Mouse (Mus musculus) lung, postnatal 0 days (tissue): Measurements from ENCODE around the gene Carmil1. TPM values are rescaled to one million over a fixed set of nuclear protein-coding genes. Genes with fewer than 3 reads are reported as not detected.
A peak's percentile ranks its signal among the peaks of the same experiment; 100 is the strongest.

ENCODE experiments used
- ATAC-seq: fragments of 200-750 bp; cut with Nextera tagmentation; 2 replicates; pipeline ENCODE4 v1.8.0; 2017; ENCODE audit warnings: moderate library complexity
- DNase-seq: peaks from one replicate; pipeline ENCODE4 v3.0.0-alpha.2; 2016; ENCODE audit warnings: low spot score
- H3K27ac ChIP-seq: fragments of 300-500 bp; sonication (generic); 2 replicates; pipeline ENCODE4 v1.5.1; 2014; ENCODE audit warnings: antibody characterized with exemption, mild to moderate bottlenecking, low read length, mixed read lengths
- H3K27me3 ChIP-seq: fragments of 300-500 bp; sonication (generic); replicated peaks from 2 replicates; pipeline ENCODE4 v1.6.1; 2014; ENCODE audit warnings: low read length, mixed read lengths; ENCODE audit not compliant: insufficient read depth
- H3K36me3 ChIP-seq: fragments of 300-500 bp; sonication (generic); 2 replicates; pipeline ENCODE4 v1.6.1; 2014; ENCODE audit warnings: low read length, mixed read lengths; ENCODE audit not compliant: insufficient read depth
- H3K4me1 ChIP-seq: fragments of 300-500 bp; sonication (generic); 2 replicates; pipeline ENCODE4 v1.6.1; 2014; ENCODE audit warnings: antibody characterized with exemption, low read depth, low read length, mixed read lengths; ENCODE audit not compliant: insufficient read depth
- H3K4me2 ChIP-seq: fragments of 300-500 bp; sonication (generic); replicated peaks from 2 replicates; pipeline ENCODE4 v1.6.1; 2014; ENCODE audit warnings: low read depth, mild to moderate bottlenecking, low read length, moderate library complexity, mixed read lengths
- H3K4me3 ChIP-seq: fragments of 300-500 bp; sonication (generic); 2 replicates; pipeline ENCODE4 v1.5.1; 2014; ENCODE audit warnings: low read depth, low read length
- H3K9ac ChIP-seq: fragments of 300-500 bp; sonication (generic); replicated peaks from 2 replicates; pipeline ENCODE4 v1.6.1; 2014; ENCODE audit warnings: low read depth, mild to moderate bottlenecking
- H3K9me3 ChIP-seq: fragments of 300-500 bp; sonication (generic); 2 replicates; pipeline ENCODE4 v1.6.1; 2016; ENCODE audit warnings: low read length, mixed read lengths
- CTCF ChIP-seq: IDR thresholded peaks from 2 replicates; pipeline ENCODE4 v1.5.1; 2016; ENCODE audit warnings: antibody characterized with exemption, mild to moderate bottlenecking
- EP300 ChIP-seq: IDR thresholded peaks from 2 replicates; pipeline ENCODE4 v1.6.1; 2016; ENCODE audit warnings: antibody characterized with exemption, mild to moderate bottlenecking, control low read depth
- WGBS: fragments of 180-500 bp; shearing (Covaris S2); extraction: QIAGEN DNeasy Blood & Tissue Kit; methylation state at CpG from one replicate; pipeline ENCODE4 v1.1.7; 2014; 5-methylcytosine and 5-hydroxymethylcytosine counted together
- polyA plus RNA-seq: library from polyadenylated mRNA; unstranded; fragments of >200 nt; fragmentation: Nextera tagmentation; extraction: Ambion mirVana; gene quantifications from 2 replicates; pipeline ENCODE4 v1.2.1, GENCODE M21; 2015

The Carmil1 gene
- polyA plus RNA-seq, 1 experiment from 2014 or later, result 47.5 TPM

DNA sequence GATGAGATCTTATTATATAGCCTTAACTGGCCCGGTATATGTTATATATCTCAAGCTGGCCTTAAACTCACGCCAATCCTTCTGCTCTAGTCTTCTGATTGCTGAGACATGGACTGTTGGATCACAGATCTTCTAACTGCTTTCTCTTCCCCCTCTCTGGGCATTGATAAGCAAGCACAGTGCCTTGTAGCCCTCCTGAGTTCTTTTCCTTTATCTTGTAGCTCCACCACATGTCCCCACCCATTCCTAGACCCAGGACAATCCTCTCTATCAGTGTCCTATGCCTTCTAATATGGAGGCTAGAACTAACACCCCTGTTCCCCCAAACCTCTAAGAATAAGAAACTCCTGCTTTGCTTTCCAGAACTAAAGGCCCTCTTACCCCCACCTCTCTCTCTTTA is 275.1 kb downstream of the Carmil1 start:
- DNase-seq (no peak), ATAC-seq (no peak)
- no peaks in the 10 kb centered on the region for H3K36me3 ChIP-seq
- H3K4me1 ChIP-seq, result no peaks in the 10 kb centered on the region
- H3K27me3 ChIP-seq, result no peaks in the 10 kb centered on the region
- no peak overlapping the region for H3K4me3 ChIP-seq
- WGBS, result 86% methylated on average over 2 of the region's 2 CpGs
- H3K27ac ChIP-seq, result no peak overlapping the region
- H3K4me2 ChIP-seq, result no peak overlapping the region
- TF ChIP-seq EP300 (no peak), CTCF (no peak)
- no peak overlapping the region for H3K9ac ChIP-seq
- H3K9me3 ChIP-seq, result no peaks in the 10 kb centered on the region

DNA sequence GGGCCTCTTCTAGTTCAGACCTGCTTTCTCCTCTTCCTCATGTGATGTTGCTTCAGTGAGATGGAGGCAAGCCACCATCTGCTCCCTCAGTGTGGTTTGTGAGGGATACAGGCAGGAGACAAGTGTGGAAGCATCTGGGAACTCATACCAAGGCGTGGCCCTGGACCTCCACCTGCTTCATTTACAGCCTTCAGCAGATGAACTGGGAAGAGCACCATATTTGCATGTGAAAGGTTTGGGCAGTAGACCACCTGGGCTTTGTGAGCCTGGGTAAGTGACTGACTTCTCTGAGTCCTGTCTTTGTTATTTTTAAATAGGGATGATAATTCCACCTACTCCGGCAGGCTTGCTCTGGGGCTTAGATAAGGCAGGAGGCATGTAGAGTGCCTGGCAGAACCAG is 278.8 kb downstream of the Carmil1 start:
- no peaks in the 10 kb centered on the region for H3K36me3 ChIP-seq
- no peak overlapping the region for H3K9ac ChIP-seq
- no peaks in the 10 kb centered on the region for H3K9me3 ChIP-seq
- DNase-seq, result no peak
- no peak overlapping the region for H3K27ac ChIP-seq
- TF ChIP-seq EP300 (no peak), CTCF (no peak)
- no peak for ATAC-seq
- no peaks in the 10 kb centered on the region for H3K4me1 ChIP-seq
- no peak overlapping the region for H3K4me2 ChIP-seq
- 51% methylated on average over 2 of the region's 2 CpGs for WGBS
- H3K4me3 ChIP-seq, result no peak overlapping the region
- H3K27me3 ChIP-seq, result no peaks in the 10 kb centered on the region; the same call in 1 of the 2 replicates

DNA sequence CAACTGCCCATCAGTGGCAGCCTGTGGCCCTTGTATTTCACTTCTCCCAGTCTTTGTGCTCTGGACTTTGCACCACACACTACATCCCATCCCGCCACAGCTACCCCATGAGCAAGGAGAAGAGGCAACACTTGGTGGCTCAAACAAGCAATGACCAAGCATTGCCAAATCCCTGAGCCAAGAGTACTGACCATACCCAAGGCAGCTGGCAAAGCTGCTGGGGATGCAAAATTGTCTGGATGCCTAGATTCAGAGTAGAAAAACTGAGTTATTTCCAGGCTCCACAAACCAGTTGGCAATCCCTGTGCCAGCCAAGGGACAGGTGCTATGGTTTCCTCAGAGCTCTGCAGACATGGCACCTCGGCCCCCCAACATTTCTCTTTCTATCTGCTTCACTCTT is 279.5 kb downstream of the Carmil1 start:
- no peak for DNase-seq
- Histone ChIP-seq H3K4me3 (no peak overlapping the region), H3K9me3 (no peaks in the 10 kb centered on the region), H3K27me3 (no peaks in the 10 kb centered on the region; the same call in 1 of the 2 replicates), H3K4me2 (no peak overlapping the region), H3K9ac (no peak overlapping the region), H3K36me3 (no peaks in the 10 kb centered on the region), H3K4me1 (no peaks in the 10 kb centered on the region), H3K27ac (no peak overlapping the region)
- no peak for ATAC-seq
- TF ChIP-seq CTCF (no peak), EP300 (no peak)
- 75% methylated on average over 2 of the region's 2 CpGs for WGBS

DNA sequence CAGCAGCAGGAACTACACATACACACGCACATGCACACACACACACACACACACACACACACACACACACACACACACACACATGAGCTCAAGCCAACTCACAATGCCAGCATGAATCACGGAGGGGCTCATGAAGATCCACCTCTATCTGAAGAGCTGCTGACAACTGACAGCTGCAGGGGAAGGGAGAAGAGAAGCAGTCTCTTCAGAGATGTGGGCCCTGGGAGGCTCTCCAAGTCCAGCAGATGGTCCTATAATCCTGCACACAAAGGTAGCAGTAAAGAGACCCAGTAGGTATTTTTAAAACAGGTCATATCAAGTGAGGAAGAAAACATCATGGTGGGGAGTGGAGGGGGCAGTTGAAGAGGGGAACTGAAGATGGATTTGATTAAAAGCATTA is 281.8 kb downstream of the Carmil1 start:
- H3K9ac ChIP-seq, result no peak overlapping the region
- no peak for TF ChIP-seq CTCF
- TF ChIP-seq EP300, result no peak
- H3K27me3 ChIP-seq, result no peaks in the 10 kb centered on the region; the same call in 1 of the 2 replicates
- no peak overlapping the region for H3K4me2 ChIP-seq
- WGBS, result 58% methylated on average over 2 of the region's 2 CpGs
- H3K4me1 ChIP-seq, result no peaks in the 10 kb centered on the region
- no peaks in the 10 kb centered on the region for H3K9me3 ChIP-seq
- no peak for DNase-seq
- H3K4me3 ChIP-seq, result no peak overlapping the region
- H3K27ac ChIP-seq, result no peak overlapping the region
- no peak for ATAC-seq
- H3K36me3 ChIP-seq, result no peaks in the 10 kb centered on the region

DNA sequence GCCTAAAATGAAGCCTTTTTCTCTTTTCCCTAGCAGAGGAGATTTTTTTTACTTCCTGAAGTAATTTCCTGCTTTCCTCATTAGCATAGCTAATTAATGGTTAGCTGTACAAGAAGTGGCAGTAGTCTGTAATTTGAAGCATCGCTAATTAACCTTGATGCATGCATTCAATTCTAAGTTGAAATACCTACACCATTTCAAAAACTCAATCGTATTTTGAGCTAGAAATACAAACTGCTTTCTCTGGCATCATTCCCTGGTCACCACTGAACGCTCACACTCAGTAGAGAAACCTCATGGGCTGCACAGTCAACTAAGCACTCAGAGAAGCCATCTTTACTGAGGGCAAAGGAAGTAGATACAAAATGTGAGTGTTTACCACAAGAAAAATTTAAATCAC is 285.8 kb downstream of the Carmil1 start:
- H3K9me3 ChIP-seq, result no peaks in the 10 kb centered on the region
- H3K4me1 ChIP-seq, result no peaks in the 10 kb centered on the region
- TF ChIP-seq EP300, result no peak
- no peak for TF ChIP-seq CTCF
- WGBS, result 71% methylated on average over 3 of the region's 3 CpGs
- no peak overlapping the region for H3K4me3 ChIP-seq
- H3K9ac ChIP-seq, result no peak overlapping the region
- no peak overlapping the region for H3K4me2 ChIP-seq
- no peak overlapping the region for H3K27ac ChIP-seq
- ATAC-seq (no peak), DNase-seq (no peak)
- H3K27me3 ChIP-seq, result peaks cover 3% of the 10 kb centered on the region; the same call in 1 of the 2 replicates
- H3K36me3 ChIP-seq, result no peaks in the 10 kb centered on the region

DNA sequence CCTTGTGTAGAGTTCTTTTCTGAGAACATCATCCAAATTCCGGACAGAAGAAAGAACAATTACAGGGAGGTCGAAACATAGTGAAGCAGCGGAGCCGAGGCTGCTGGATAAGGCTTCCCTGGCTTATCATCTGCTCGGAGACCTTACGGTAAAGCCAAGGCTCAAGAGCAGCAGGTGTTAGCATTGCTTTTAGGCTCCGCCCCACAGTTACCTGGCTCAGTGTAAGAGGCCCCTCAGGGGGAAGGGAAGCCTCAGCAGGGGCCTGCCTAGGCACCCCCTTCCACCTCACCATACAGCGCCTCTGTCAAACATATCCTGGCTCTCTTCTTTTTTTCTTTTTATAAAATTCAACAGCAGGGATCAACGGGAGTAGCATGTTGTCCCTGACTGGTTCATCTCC is 286.6 kb downstream of the Carmil1 start:
- no peak overlapping the region for H3K4me2 ChIP-seq
- no peak for DNase-seq
- ATAC-seq, result no peak
- H3K27ac ChIP-seq, result no peak overlapping the region
- H3K4me1 ChIP-seq, result no peaks in the 10 kb centered on the region
- H3K36me3 ChIP-seq, result no peaks in the 10 kb centered on the region
- peaks cover 3% of the 10 kb centered on the region; the same call in 1 of the 2 replicates for H3K27me3 ChIP-seq
- no peaks in the 10 kb centered on the region for H3K9me3 ChIP-seq
- no peak overlapping the region for H3K4me3 ChIP-seq
- TF ChIP-seq CTCF (no peak), EP300 (no peak)
- WGBS, result 16% methylated on average over 9 of the region's 9 CpGs
- no peak overlapping the region for H3K9ac ChIP-seq

DNA sequence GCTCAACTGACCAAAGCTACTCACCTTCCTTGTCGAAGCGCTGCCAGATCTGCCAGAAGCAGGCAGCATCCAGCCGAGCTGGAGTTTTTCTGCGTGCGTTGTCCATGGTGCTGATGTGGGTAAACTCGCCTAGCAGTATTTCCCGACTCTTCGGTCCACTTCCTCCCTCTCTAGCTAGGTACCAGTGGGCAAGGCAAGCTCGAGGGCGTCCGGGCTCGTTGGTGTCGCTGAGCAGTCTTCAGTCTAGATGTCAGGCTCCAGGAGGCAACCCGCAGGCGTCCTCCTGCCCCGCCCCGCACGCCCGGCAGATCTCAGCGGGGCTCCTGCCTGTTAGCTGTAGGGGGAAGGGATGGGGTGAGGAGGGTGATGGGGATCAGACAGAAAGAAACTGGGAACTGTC is 289.7 kb downstream of the Carmil1 start, which contains the start of gene Scgn:
Scgn (minus strand) TSS at position 287 of the 400 bp plus-strand sequence.
- no peak within 1 kb of the TSS for H3K4me2 ChIP-seq
- ATAC-seq, result peak; percentile 35; the same call in 1 of the 2 replicates
- H3K9ac ChIP-seq, result no peak within 1 kb of the TSS
- peak; percentile 76 for DNase-seq
- H3K9me3 ChIP-seq, result no peaks in the 10 kb centered on the region
- H3K4me1 ChIP-seq, result no peaks in the 10 kb centered on the region
- H3K27me3 ChIP-seq, result peaks cover 3% of the 10 kb centered on the region; the same call in 1 of the 2 replicates
- under 1% methylated on average over 20 of the region's 20 CpGs for WGBS
- TF ChIP-seq CTCF, result peak; percentile 33
- TF ChIP-seq EP300, result no peak
- no peaks in the 10 kb centered on the region for H3K36me3 ChIP-seq
- H3K27ac ChIP-seq, result no peak within 1 kb of the TSS
- H3K4me3 ChIP-seq, result no peak within 1 kb of the TSS
